Mouse (Mus musculus): ENCODE results near the gene Pard3. TPM values are rescaled to one million over a fixed set of nuclear protein-coding genes. Genes with fewer than 3 reads are reported as not detected.

Gene Pard3
- polyA plus RNA-seq, 1 experiment: 51.2 TPM

DNA sequence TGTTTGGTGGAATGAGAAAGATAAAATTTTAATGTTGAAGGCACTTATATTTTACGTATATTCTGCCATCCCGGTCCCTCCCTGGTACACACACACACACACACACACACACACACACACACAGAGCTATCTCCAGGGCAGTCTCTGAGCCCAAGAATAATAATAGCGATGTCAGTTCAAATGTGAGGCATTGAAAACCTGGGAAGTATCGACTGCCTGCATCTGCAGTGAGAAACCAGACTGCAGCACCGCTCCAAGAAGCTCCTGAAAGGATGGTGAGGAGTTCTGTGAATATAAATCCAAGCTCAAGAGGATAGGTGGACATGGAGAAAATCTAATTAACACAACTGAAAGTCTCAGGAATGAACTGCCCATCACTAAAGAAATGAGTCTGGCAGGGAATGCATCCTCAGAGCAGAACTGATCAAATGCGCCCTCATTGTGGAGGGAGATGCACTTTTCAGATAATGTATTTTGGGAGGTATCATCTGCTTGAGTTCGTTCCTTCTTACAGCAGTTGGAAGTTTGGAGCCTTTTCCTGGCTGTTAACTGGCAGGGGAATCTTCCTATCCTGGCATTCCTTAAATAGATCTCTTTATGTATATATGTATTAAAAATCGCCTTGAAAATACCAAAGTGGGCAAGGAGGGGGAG lies 471.6 kb downstream of the Pard3 start:
- DNase-seq: no peak
- Histone ChIP-seq H3K27me3 (replicated peaks; ENCODE audit: control insufficient read depth, insufficient read depth, low read length) (no peaks in the 10 kb centered on the region), H3K4me3 (ENCODE audit: insufficient read depth, low read depth, low read length) (no peak overlapping the region), H3K4me1 (ENCODE audit: control insufficient read depth, insufficient read depth, low read length) (peaks cover 6% of the 10 kb centered on the region; the same call in 1 of the 2 replicates), H3K27ac (ENCODE audit: insufficient read depth, low read depth, low read length) (no peak overlapping the region), H3K36me3 (ENCODE audit: control insufficient read depth, insufficient read depth, low read length) (no peaks in the 10 kb centered on the region)
- TF ChIP-seq CTCF (conservative IDR thresholded peaks at IDR 0.05; ENCODE audit: insufficient read depth, insufficient read length, low read depth, low read length) (no peak), POLR2A (IDR thresholded peaks at IDR 0.05; ENCODE audit: low read depth, low read length) (no peak)
- 83% methylated on average over 8 of the region's 8 CpGs for WGBS

DNA sequence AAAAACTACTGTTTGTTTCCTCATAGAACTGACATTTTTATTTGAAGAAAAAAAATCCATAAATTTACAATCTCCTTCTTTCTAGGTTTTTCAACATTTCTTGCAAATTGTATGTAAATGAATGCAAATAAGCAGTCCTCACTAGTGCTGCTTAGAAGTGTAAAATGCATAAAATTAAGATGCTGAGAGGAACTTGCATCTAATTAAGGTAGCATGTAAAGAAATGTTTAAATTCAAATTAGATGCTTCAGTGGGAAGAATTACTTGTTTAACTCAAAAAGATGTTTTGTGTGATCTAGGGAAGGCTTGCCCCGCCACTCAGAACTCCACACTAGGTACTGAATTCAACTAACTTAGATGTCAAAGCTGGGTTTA lies 472.1 kb downstream of the Pard3 start:
- no peak for DNase-seq
- no peak overlapping the region for H3K4me3 ChIP-seq (ENCODE audit: insufficient read depth, low read depth, low read length)
- no peaks in the 10 kb centered on the region for H3K36me3 ChIP-seq (ENCODE audit: control insufficient read depth, insufficient read depth, low read length)
- no peak overlapping the region for H3K27ac ChIP-seq (ENCODE audit: insufficient read depth, low read depth, low read length)
- H3K4me1 ChIP-seq (ENCODE audit: control insufficient read depth, insufficient read depth, low read length): peaks cover 6% of the 10 kb centered on the region; the same call in 1 of the 2 replicates
- H3K27me3 ChIP-seq (replicated peaks; ENCODE audit: control insufficient read depth, insufficient read depth, low read length): no peaks in the 10 kb centered on the region
- 97% methylated on average over 1 of the region's 1 CpGs for WGBS
- TF ChIP-seq POLR2A (IDR thresholded peaks at IDR 0.05; ENCODE audit: low read depth, low read length) (no peak), CTCF (conservative IDR thresholded peaks at IDR 0.05; ENCODE audit: insufficient read depth, insufficient read length, low read depth, low read length) (no peak)

GRCm38 (mm10) chr8:127539803-127540202 lies 476.1 kb downstream of the Pard3 start:
- TF ChIP-seq POLR2A (IDR thresholded peaks at IDR 0.05; ENCODE audit: low read depth, low read length) (no peak), CTCF (conservative IDR thresholded peaks at IDR 0.05; ENCODE audit: insufficient read depth, insufficient read length, low read depth, low read length) (no peak)
- Histone ChIP-seq H3K4me1 (ENCODE audit: control insufficient read depth, insufficient read depth, low read length) (peaks cover 6% of the 10 kb centered on the region; the same call in 1 of the 2 replicates), H3K27me3 (replicated peaks; ENCODE audit: control insufficient read depth, insufficient read depth, low read length) (no peaks in the 10 kb centered on the region), H3K27ac (ENCODE audit: insufficient read depth, low read depth, low read length) (no peak overlapping the region), H3K36me3 (ENCODE audit: control insufficient read depth, insufficient read depth, low read length) (no peaks in the 10 kb centered on the region), H3K4me3 (ENCODE audit: insufficient read depth, low read depth, low read length) (no peak overlapping the region)
- peak; percentile 43 for DNase-seq
- WGBS: 69% methylated on average over 3 of the region's 3 CpGs

DNA sequence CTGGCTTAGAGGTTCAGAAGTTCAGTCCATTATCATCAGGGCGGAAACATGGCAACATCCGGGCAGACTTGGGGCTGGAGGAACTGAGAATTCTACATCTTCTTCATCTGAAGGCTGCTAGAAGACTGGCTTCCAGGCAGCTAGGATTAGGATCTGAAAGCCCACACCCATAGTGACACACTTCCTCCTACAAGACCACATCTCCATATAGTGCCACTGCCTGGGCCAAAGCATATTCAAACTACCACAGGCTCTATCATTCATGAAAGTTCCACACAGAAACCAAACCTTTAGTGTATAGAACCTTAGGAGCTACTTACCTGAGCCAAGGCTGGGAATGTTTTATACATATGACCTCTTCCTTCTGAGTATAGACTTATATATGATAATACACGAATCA lies 476.6 kb downstream of the Pard3 start:
- Histone ChIP-seq H3K4me1 (ENCODE audit: control insufficient read depth, insufficient read depth, low read length) (peaks cover 6% of the 10 kb centered on the region; the same call in 1 of the 2 replicates), H3K36me3 (ENCODE audit: control insufficient read depth, insufficient read depth, low read length) (no peaks in the 10 kb centered on the region), H3K4me3 (ENCODE audit: insufficient read depth, low read depth, low read length) (no peak overlapping the region), H3K27ac (ENCODE audit: insufficient read depth, low read depth, low read length) (no peak overlapping the region), H3K27me3 (replicated peaks; ENCODE audit: control insufficient read depth, insufficient read depth, low read length) (no peaks in the 10 kb centered on the region)
- TF ChIP-seq CTCF (conservative IDR thresholded peaks at IDR 0.05; ENCODE audit: insufficient read depth, insufficient read length, low read depth, low read length): no peak
- WGBS: 85% methylated on average over 3 of the region's 3 CpGs
- no peak for DNase-seq

DNA sequence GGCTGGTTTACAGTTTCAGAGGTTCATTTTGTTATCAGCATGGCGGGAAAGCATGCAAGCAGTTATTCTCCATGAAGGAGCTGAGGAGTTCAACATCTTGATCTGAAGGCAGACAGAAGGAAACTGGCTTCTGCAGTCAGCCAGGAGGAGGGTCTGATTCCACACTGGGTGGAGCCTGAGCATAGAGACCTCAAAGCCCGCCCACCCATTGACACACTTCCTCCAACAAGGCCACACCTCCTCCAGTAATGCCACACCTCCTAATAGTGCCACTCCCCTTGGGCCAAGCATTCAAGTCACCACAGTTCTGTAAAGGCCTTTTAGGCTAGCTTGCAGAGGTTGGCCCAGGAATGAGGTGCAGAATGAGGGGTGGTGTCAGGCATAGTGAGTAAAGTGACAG lies 478.5 kb downstream of the Pard3 start:
- Histone ChIP-seq H3K27me3 (replicated peaks; ENCODE audit: control insufficient read depth, insufficient read depth, low read length) (no peaks in the 10 kb centered on the region), H3K4me1 (ENCODE audit: control insufficient read depth, insufficient read depth, low read length) (peaks cover 6% of the 10 kb centered on the region; the same call in 1 of the 2 replicates), H3K27ac (ENCODE audit: insufficient read depth, low read depth, low read length) (no peak overlapping the region), H3K4me3 (ENCODE audit: insufficient read depth, low read depth, low read length) (no peak overlapping the region), H3K36me3 (ENCODE audit: control insufficient read depth, insufficient read depth, low read length) (no peaks in the 10 kb centered on the region)
- TF ChIP-seq CTCF (conservative IDR thresholded peaks at IDR 0.05; ENCODE audit: insufficient read depth, insufficient read length, low read depth, low read length): no peak
- TF ChIP-seq POLR2A (IDR thresholded peaks at IDR 0.05; ENCODE audit: low read depth, low read length): no peak
- 94% methylated on average over 2 of the region's 2 CpGs for WGBS
- DNase-seq: no peak

DNA sequence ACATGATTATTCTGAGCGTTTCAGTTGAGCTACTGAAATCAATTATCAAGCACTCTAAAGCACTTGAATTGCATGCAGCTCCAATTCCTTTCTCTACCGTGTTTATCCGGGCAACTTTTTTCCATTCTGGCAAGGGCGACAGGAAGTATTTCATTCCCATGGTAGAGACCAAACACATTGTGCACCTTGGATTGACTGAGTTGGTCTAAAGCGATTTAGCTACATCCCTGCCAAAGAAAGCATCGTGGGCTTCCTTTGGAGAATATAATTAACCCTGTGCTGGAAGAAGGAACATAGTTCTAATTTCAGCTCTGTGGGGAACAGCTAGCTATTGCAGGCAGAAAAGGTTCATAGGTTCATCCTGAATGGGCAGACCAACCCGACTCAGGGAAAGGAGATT lies 480.0 kb downstream of the Pard3 start:
- peak; percentile 12 for DNase-seq
- no peak overlapping the region for H3K4me3 ChIP-seq (ENCODE audit: insufficient read depth, low read depth, low read length)
- no peaks in the 10 kb centered on the region for H3K27me3 ChIP-seq (replicated peaks; ENCODE audit: control insufficient read depth, insufficient read depth, low read length)
- no peak overlapping the region for H3K27ac ChIP-seq (ENCODE audit: insufficient read depth, low read depth, low read length)
- H3K4me1 ChIP-seq (ENCODE audit: control insufficient read depth, insufficient read depth, low read length): peaks cover 6% of the 10 kb centered on the region; the same call in 1 of the 2 replicates
- no peaks in the 10 kb centered on the region for H3K36me3 ChIP-seq (ENCODE audit: control insufficient read depth, insufficient read depth, low read length)
- WGBS: 42% methylated on average over 7 of the region's 7 CpGs
- TF ChIP-seq POLR2A (IDR thresholded peaks at IDR 0.05; ENCODE audit: low read depth, low read length): no peak
- TF ChIP-seq CTCF (conservative IDR thresholded peaks at IDR 0.05; ENCODE audit: insufficient read depth, insufficient read length, low read depth, low read length): no peak

- no peak overlapping the region for H3K4me3 ChIP-seq (ENCODE audit: insufficient read depth, low read depth, low read length)
- no peaks in the 10 kb centered on the region; the same call in 1 of the 2 replicates for H3K4me1 ChIP-seq (ENCODE audit: control insufficient read depth, insufficient read depth, low read length)
- no peak overlapping the region for H3K27ac ChIP-seq (ENCODE audit: insufficient read depth, low read depth, low read length)
- TF ChIP-seq CTCF (conservative IDR thresholded peaks at IDR 0.05; ENCODE audit: insufficient read depth, insufficient read length, low read depth, low read length) (no peak), POLR2A (IDR thresholded peaks at IDR 0.05; ENCODE audit: low read depth, low read length) (no peak)
- no peaks in the 10 kb centered on the region for H3K27me3 ChIP-seq (replicated peaks; ENCODE audit: control insufficient read depth, insufficient read depth, low read length)
- no peak for DNase-seq
- 70% methylated on average over 2 of the region's 2 CpGs for WGBS
- H3K36me3 ChIP-seq (ENCODE audit: control insufficient read depth, insufficient read depth, low read length): no peaks in the 10 kb centered on the region
Observed at GRCm38 (mm10) chr8:127546161-127546560, 482.5 kb downstream of the Pard3 start.
